Mouse (Mus musculus) midbrain, embryonic 15.5 days (tissue): ENCODE data around the gene 1700067P10Rik. TPM values are rescaled to one million over a fixed set of nuclear protein-coding genes. Genes with fewer than 3 reads are reported as not detected.

Experiments
- ATAC-seq: fragments of 200-750 bp; cut with Nextera tagmentation; replicated peaks from 2 replicates; pipeline ENCODE4 v1.8.0; 2017; ENCODE audit warnings: moderate TSS enrichment
- H3K27ac ChIP-seq: fragments of 300-500 bp; sonication (generic); 2 replicates; pipeline ENCODE4 v1.5.1; 2015; ENCODE audit warnings: mild to moderate bottlenecking, inconsistent platforms
- H3K27me3 ChIP-seq: fragments of 300-500 bp; sonication (generic); replicated peaks from 2 replicates; pipeline ENCODE4 v1.6.1; 2015; ENCODE audit warnings: inconsistent platforms
- H3K36me3 ChIP-seq: fragments of 300-500 bp; sonication (generic); replicated peaks from 2 replicates; pipeline ENCODE4 v1.6.1; 2015; ENCODE audit warnings: inconsistent platforms
- H3K4me1 ChIP-seq: fragments of 300-500 bp; sonication (generic); 2 replicates; pipeline ENCODE4 v1.6.1; 2015; ENCODE audit warnings: inconsistent platforms
- H3K4me2 ChIP-seq: fragments of 300-500 bp; sonication (generic); 2 replicates; pipeline ENCODE4 v1.6.1; 2015; ENCODE audit warnings: inconsistent platforms, mild to moderate bottlenecking, moderate library complexity
- H3K4me3 ChIP-seq: fragments of 300-500 bp; sonication (generic); 2 replicates; pipeline ENCODE4 v1.5.1; 2015; ENCODE audit warnings: mild to moderate bottlenecking, inconsistent platforms
- H3K9ac ChIP-seq: fragments of 300-500 bp; sonication (generic); 2 replicates; pipeline ENCODE4 v1.6.1; 2015; ENCODE audit warnings: mild to moderate bottlenecking, inconsistent platforms
- H3K9me3 ChIP-seq: fragments of 300-500 bp; sonication (generic); 2 replicates; pipeline ENCODE4 v1.6.1; 2016; ENCODE audit warnings: inconsistent platforms
- WGBS: fragments of 180-500 bp; shearing (Covaris S2); methylation state at CpG from one replicate; pipeline ENCODE4 v1.1.7; 2015; ENCODE audit warnings: mixed read lengths; 5-methylcytosine and 5-hydroxymethylcytosine counted together
- polyA plus RNA-seq: library from polyadenylated mRNA; unstranded; fragments of >200 nt; fragmentation: Nextera tagmentation; extraction: Ambion mirVana; gene quantifications from 2 replicates; pipeline ENCODE4 v1.2.1, GENCODE M21; 2015

The 1700067P10Rik gene
- polyA plus RNA-seq, 1 experiment from 2014 or later = not detected

GRCm38 (mm10) chr17:48097743-48098527 is 8.8 kb downstream of the 1700067P10Rik start:
- H3K27me3 ChIP-seq = peaks cover 63% of the 10 kb centered on the region

GRCm38 (mm10) chr17:48098528-48098890 is 9.4 kb downstream of the 1700067P10Rik start:
- no peak overlapping the region for H3K9ac ChIP-seq
- H3K36me3 ChIP-seq = no peaks in the 10 kb centered on the region
- ATAC-seq = no peak
- no peaks in the 10 kb centered on the region for H3K9me3 ChIP-seq
- H3K4me3 ChIP-seq = peak overlapping the region; percentile 24; the same call in 1 of the 2 replicates
- under 1% methylated on average over 19 of the region's 19 CpGs for WGBS
- H3K4me1 ChIP-seq = peaks cover 41% of the 10 kb centered on the region
- H3K27ac ChIP-seq = no peak overlapping the region
- peak overlapping the region; percentile 48 for H3K4me2 ChIP-seq
- peaks cover 62% of the 10 kb centered on the region for H3K27me3 ChIP-seq

More at GRCm38 (mm10) chr17:48097743-48098527, 8.8 kb downstream of the 1700067P10Rik start:
- Histone ChIP-seq H3K9ac (no peak overlapping the region), H3K4me2 (peak overlapping the region; percentile 48), H3K27ac (no peak overlapping the region), H3K4me1 (peaks cover 41% of the 10 kb centered on the region), H3K9me3 (no peaks in the 10 kb centered on the region), H3K36me3 (no peaks in the 10 kb centered on the region), H3K4me3 (peak overlapping the region; percentile 24)
- no peak for ATAC-seq
- 1% methylated on average over 39 of the region's 43 CpGs for WGBS

GRCm38 (mm10) chr17:48099312-48099711 is 10.2 kb downstream of the 1700067P10Rik start:
- 9% methylated on average over 11 of the region's 11 CpGs for WGBS
- Histone ChIP-seq H3K4me1 (peaks cover 41% of the 10 kb centered on the region), H3K4me2 (peak overlapping the region; percentile 48; the same call in 1 of the 2 replicates), H3K4me3 (no peak overlapping the region), H3K27me3 (peaks cover 54% of the 10 kb centered on the region), H3K9ac (no peak overlapping the region), H3K9me3 (no peaks in the 10 kb centered on the region), H3K27ac (no peak overlapping the region), H3K36me3 (no peaks in the 10 kb centered on the region)
- no peak for ATAC-seq

- ATAC-seq = peak; percentile 80
- 12% methylated on average over 21 of the region's 21 CpGs for WGBS
- H3K4me1 ChIP-seq = peaks cover 33% of the 10 kb centered on the region
Measured at GRCm38 (mm10) chr17:48100441-48101417, 11.6 kb downstream of the 1700067P10Rik start.

GRCm38 (mm10) chr17:48107333-48107732 is 18.2 kb downstream of the 1700067P10Rik start:
- no peak overlapping the region for H3K4me2 ChIP-seq
- H3K27me3 ChIP-seq = no peaks in the 10 kb centered on the region
- no peak overlapping the region for H3K27ac ChIP-seq
- H3K9ac ChIP-seq = no peak overlapping the region
- H3K4me3 ChIP-seq = no peak overlapping the region
- 35% methylated on average over 4 of the region's 4 CpGs for WGBS
- H3K9me3 ChIP-seq = no peaks in the 10 kb centered on the region
- peaks cover 4% of the 10 kb centered on the region; the same call in 1 of the 2 replicates for H3K4me1 ChIP-seq
- no peaks in the 10 kb centered on the region for H3K36me3 ChIP-seq
- 0 out of 2 replicates have a peak, but pooled peaks have one; percentile 45 for ATAC-seq

More at GRCm38 (mm10) chr17:48100441-48101417, 11.6 kb downstream of the 1700067P10Rik start:
- no peaks in the 10 kb centered on the region for H3K36me3 ChIP-seq
- no peak overlapping the region for H3K9ac ChIP-seq
- no peak overlapping the region for H3K27ac ChIP-seq
- no peaks in the 10 kb centered on the region for H3K9me3 ChIP-seq
- peak overlapping the region; percentile 32 for H3K4me3 ChIP-seq
- peak overlapping the region; percentile 50 for H3K4me2 ChIP-seq
- peaks cover 41% of the 10 kb centered on the region for H3K27me3 ChIP-seq

GRCm38 (mm10) chr17:48107862-48108261 is 18.7 kb downstream of the 1700067P10Rik start:
- Histone ChIP-seq H3K4me1 (peaks cover 4% of the 10 kb centered on the region; the same call in 1 of the 2 replicates), H3K9me3 (no peaks in the 10 kb centered on the region), H3K9ac (no peak overlapping the region), H3K27ac (0 out of 2 replicates have a peak overlapping the region, but pooled peaks have one; percentile 20), H3K4me3 (no peak overlapping the region), H3K4me2 (no peak overlapping the region), H3K27me3 (no peaks in the 10 kb centered on the region), H3K36me3 (no peaks in the 10 kb centered on the region)
- WGBS = 54% methylated on average over 6 of the region's 6 CpGs
- no peak for ATAC-seq

- H3K36me3 ChIP-seq = no peaks in the 10 kb centered on the region
- no peak for ATAC-seq
- no peaks in the 10 kb centered on the region for H3K27me3 ChIP-seq
- H3K9ac ChIP-seq = no peak overlapping the region
- H3K27ac ChIP-seq = no peak overlapping the region
- 79% methylated on average over 3 of the region's 3 CpGs for WGBS
- no peak overlapping the region for H3K4me2 ChIP-seq
- no peak overlapping the region for H3K4me3 ChIP-seq
- peaks cover 4% of the 10 kb centered on the region; the same call in 1 of the 2 replicates for H3K4me1 ChIP-seq
- no peaks in the 10 kb centered on the region for H3K9me3 ChIP-seq
Measured at GRCm38 (mm10) chr17:48108520-48108919, 19.4 kb downstream of the 1700067P10Rik start.

- no peaks in the 10 kb centered on the region for H3K9me3 ChIP-seq
- H3K27me3 ChIP-seq = no peaks in the 10 kb centered on the region
- H3K4me3 ChIP-seq = no peak overlapping the region
- no peak overlapping the region for H3K27ac ChIP-seq
- no peak overlapping the region for H3K9ac ChIP-seq
- no peaks in the 10 kb centered on the region for H3K36me3 ChIP-seq
- ATAC-seq = no peak
- H3K4me1 ChIP-seq = peaks cover 4% of the 10 kb centered on the region; the same call in 1 of the 2 replicates
- no peak overlapping the region for H3K4me2 ChIP-seq
- 48% methylated on average over 8 of the region's 8 CpGs for WGBS
Measured at GRCm38 (mm10) chr17:48110547-48111287, 21.6 kb downstream of the 1700067P10Rik start.

- Histone ChIP-seq H3K9ac (no peak overlapping the region), H3K4me1 (no peaks in the 10 kb centered on the region), H3K36me3 (no peaks in the 10 kb centered on the region), H3K4me3 (no peak overlapping the region), H3K27me3 (no peaks in the 10 kb centered on the region), H3K9me3 (no peaks in the 10 kb centered on the region), H3K4me2 (no peak overlapping the region), H3K27ac (no peak overlapping the region)
- 71% methylated on average over 1 of the region's 1 CpGs for WGBS
- ATAC-seq = no peak
Measured at GRCm38 (mm10) chr17:48118570-48118969, 29.5 kb downstream of the 1700067P10Rik start.

GRCm38 (mm10) chr17:48119656-48120055 is 30.5 kb downstream of the 1700067P10Rik start:
- 26% methylated on average over 3 of the region's 3 CpGs for WGBS
- Histone ChIP-seq H3K4me3 (no peak overlapping the region), H3K9me3 (no peaks in the 10 kb centered on the region), H3K9ac (no peak overlapping the region), H3K4me2 (no peak overlapping the region), H3K27me3 (no peaks in the 10 kb centered on the region), H3K4me1 (no peaks in the 10 kb centered on the region), H3K27ac (no peak overlapping the region), H3K36me3 (no peaks in the 10 kb centered on the region)
- peak; percentile 66; the same call in 1 of the 2 replicates for ATAC-seq

- no peak for ATAC-seq
- WGBS = 95% methylated on average over 20 of the region's 20 CpGs
Measured at GRCm38 (mm10) chr17:48120456-48120855, 31.3 kb downstream of the 1700067P10Rik start.

More at GRCm38 (mm10) chr17:48120456-48120855, 31.3 kb downstream of the 1700067P10Rik start:
- no peak overlapping the region for H3K27ac ChIP-seq
- no peaks in the 10 kb centered on the region for H3K36me3 ChIP-seq
- H3K4me3 ChIP-seq = no peak overlapping the region
- no peak overlapping the region for H3K9ac ChIP-seq
- no peak overlapping the region for H3K4me2 ChIP-seq
- H3K9me3 ChIP-seq = no peaks in the 10 kb centered on the region
- H3K4me1 ChIP-seq = no peaks in the 10 kb centered on the region
- H3K27me3 ChIP-seq = no peaks in the 10 kb centered on the region
